Mouse (Mus musculus) lung, postnatal 0 days (tissue): ENCODE measurements around the gene Syn3.

Experiments
- CTCF ChIP-seq: IDR thresholded peaks from 2 replicates; pipeline ENCODE4 v1.5.1; 2016; ENCODE audit warnings: antibody characterized with exemption, mild to moderate bottlenecking
- EP300 ChIP-seq: IDR thresholded peaks from 2 replicates; pipeline ENCODE4 v1.6.1; 2016; ENCODE audit warnings: antibody characterized with exemption, mild to moderate bottlenecking, control low read depth

DNA sequence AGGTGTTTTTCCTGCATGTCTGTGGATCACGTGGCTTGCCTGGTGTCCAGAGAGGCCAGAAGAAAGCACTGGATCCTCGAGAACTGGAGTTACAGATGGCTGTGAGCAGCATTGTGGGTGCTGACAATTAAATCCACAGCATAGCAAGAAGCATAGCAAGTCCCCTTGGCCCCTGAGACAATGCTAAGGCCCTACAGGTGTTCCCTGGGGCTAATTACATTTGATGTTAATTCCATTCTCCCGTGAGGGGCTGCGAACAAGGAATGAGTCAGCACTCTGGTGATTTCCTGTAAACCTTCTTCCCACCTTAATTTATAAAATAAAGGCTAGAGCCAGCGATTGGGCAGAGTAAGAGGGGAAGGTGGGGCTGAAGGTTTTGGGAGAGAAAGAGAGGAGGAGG lies 479.9 kb downstream of the Syn3 start:
- TF ChIP-seq CTCF (no peak), EP300 (no peak)
